Mouse (Mus musculus): Measurements from ENCODE around the gene Tmem129. TPM values are rescaled to one million over a fixed set of nuclear protein-coding genes. Genes with fewer than 3 reads are reported as not detected.

Tmem129 gene
- total RNA-seq, 1 experiment from 2014 or later = 24.8 TPM

DNA sequence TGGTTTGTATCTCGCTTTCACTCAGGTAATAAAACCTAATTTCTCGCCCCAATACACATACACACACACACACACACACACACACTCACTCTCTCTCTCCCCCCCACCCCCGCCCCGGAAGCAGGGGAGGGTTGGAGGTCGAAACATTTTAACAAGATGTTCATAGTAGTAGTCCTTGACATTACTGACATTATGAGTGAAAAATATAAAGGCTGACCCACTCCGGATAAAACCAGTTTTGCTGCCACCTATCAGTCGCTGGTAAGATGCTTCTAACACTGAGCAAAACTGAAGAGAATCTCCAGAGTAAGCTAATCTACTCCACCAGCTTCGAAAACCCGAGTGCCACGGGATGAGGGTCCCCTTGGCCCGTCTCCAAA lies 6.7 kb downstream of the Tmem129 start:
- no peak for ATAC-seq (replicated peaks; ENCODE audit: low read depth, poor library complexity, severe bottlenecking)

DNA sequence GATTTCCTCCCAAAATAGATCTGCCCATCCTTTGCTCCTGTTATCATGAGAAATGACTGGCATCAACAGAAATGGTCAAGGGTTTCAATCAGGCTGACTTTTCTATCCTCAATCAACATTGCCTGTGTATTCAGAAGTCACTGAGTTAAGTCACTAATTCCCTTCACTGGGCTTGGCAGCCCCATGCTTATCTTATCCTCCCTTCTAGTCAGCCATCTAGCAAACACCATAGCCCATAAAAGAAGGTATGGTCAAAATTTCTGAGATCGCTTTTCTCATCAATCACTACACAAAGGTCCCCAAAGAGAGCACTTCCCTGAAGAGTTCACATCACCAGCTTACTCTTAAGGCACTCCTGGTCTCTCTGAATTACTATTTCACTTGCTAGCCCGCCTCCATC lies 7.2 kb downstream of the Tmem129 start:
- no peak for ATAC-seq (replicated peaks; ENCODE audit: low read depth, poor library complexity, severe bottlenecking)

DNA sequence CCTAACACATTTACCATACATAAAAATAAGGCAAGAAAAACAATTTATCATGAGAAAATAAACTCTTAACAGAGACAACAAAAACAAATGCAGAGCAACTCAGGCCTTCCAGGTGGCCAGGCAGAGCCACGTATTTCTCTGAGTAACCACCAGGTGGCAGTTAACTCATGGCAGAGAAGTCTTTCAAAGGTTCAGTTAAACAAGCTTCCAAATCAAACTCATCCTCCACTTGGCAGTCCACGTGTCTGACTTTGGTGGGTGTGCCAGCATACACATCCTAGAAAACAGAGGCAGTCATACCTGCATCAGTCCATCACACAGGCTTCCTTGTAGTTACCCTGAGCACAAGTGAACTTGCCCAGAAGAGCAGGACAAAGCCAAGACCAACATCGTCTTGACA lies 17.6 kb downstream of the Tmem129 start:
- peak; percentile 80 for ATAC-seq (replicated peaks; ENCODE audit: low read depth, poor library complexity, severe bottlenecking)

DNA sequence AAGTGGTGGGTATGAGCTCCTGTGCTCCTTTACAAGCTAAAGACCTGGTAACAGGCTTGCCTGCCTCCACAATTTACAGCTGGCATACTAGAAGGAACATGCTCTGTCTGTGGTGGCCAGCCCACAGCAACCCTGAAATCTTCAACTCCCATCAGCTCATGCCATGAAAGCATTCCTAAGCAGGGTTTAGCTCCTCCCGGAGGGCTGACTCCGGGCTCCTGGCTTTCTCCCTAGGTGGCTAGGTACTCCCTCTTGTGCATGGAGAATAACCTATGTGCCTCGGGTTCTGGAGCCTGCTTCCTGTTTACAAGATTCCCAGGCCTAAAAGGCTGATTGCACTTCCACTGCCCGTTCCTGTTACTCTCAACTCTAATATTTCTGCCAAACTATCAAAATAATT lies 19.4 kb downstream of the Tmem129 start:
- ATAC-seq (replicated peaks; ENCODE audit: low read depth, poor library complexity, severe bottlenecking) = no peak

- ATAC-seq (replicated peaks; ENCODE audit: low read depth, poor library complexity, severe bottlenecking) = no peak
Measured at GRCm38 (mm10) chr5:33637606-33638350, 20.4 kb downstream of the Tmem129 start.

DNA sequence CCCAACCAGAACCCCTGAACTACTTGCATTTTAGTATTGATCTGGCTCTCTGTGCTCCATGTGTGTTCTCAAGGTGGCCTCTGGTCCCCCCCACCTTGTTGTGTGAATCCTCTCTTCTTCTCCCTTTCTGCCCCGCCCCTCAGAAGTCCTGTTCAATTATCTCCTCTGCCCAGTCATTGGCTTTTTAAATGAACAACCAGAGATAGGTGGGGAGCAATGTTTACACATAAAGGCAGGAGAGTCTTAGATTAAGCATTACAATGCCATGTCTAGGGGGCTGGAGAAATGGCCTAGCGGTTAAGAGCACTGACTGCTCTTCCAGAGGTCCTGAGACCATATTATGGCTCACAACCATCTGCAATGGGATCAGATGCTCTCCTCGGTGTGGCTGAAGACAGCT lies 22.9 kb downstream of the Tmem129 start:
- no peak for ATAC-seq (replicated peaks; ENCODE audit: low read depth, poor library complexity, severe bottlenecking)

DNA sequence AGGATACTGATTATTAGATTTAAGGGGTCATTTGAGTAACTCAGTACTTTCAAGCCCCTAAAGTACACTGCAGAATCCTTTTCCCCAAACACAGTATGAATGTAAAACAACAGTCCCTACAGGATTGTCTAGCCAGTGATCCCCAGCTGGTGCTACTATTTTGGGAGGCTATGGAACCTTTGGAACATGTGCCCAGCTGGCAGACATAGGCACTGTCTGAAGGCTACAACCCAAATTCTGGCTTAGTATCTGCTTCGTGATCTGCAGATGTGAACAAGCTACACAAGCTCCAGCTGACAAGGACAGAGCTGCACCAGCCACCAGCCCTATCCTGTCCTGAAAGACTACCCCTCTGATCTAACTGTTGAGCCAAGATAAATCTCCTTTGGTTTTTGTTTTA lies 25.7 kb downstream of the Tmem129 start:
- ATAC-seq (replicated peaks; ENCODE audit: low read depth, poor library complexity, severe bottlenecking) = no peak

DNA sequence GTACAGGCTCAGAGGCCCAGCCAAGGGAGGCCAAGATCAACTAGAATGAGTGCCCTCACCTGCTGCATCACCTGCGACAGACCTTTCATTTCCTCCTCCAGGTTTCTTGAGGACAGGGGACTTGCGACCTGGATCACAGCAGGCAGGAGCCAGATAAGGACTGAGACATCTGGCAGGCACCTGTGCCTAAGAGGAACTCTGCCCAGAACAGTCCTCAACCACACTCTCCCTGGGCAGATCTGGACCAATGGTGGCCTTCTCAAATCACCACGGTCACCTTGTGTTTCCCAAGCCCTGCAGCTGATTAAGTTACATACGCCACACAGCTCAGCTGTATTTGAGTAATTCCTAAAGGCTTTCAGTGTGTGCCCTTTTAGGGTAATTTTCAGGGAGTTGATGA lies 27.6 kb downstream of the Tmem129 start:
- ATAC-seq (replicated peaks; ENCODE audit: low read depth, poor library complexity, severe bottlenecking) = no peak

GRCm38 (mm10) chr5:33630061-33630460 lies 28.2 kb downstream of the Tmem129 start:
- no peak for ATAC-seq (replicated peaks; ENCODE audit: low read depth, poor library complexity, severe bottlenecking)

DNA sequence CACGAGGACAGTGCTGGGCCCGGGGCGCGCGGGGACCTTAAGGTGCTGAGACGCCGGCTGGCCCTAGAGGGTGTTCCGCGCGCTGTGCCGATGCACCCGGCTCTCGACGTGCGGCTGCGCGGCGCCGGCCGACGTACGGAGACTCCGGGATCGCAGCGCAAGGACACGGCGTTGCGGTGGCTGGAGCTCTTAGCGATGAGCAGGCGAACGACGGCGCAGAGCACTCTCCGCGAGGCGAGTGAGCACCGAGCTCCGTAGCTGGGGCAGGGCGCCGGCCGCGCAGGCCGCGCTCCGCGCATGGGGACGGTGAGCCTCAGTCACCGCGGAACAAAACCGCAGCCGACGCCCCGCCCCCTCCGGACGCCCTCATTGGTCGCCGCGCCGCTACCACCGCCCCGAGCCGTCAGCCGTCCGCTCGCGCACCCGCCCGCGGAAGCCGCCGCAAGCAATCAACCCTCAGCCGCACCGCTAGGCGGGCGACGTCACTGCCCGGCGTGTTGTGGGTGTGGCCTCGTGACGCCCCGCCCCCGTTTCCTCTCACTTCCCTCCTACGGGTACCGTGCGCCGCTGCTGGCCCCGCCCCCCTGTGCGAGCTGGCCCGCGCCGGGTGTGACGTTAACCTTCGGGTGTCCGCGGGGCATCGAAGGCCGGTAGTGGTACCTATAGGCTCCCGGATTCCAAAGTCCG lies 28.8 kb downstream of the Tmem129 start, which contains the start of the genes Fam53a and Gm9903:
Gene Fam53a, minus strand, starts transcription at position 335 of the 687 bp plus-strand sequence.
Gene Gm9903, plus strand, starts transcription at position 625 of the 687 bp plus-strand sequence.
- ATAC-seq (replicated peaks; ENCODE audit: low read depth, poor library complexity, severe bottlenecking) = peak; percentile 89

- ATAC-seq (replicated peaks; ENCODE audit: low read depth, poor library complexity, severe bottlenecking) = peak; percentile 10; the same call in 1 of the 2 replicates
Measured at GRCm38 (mm10) chr5:33628820-33629300, 29.4 kb downstream of the Tmem129 start.

DNA sequence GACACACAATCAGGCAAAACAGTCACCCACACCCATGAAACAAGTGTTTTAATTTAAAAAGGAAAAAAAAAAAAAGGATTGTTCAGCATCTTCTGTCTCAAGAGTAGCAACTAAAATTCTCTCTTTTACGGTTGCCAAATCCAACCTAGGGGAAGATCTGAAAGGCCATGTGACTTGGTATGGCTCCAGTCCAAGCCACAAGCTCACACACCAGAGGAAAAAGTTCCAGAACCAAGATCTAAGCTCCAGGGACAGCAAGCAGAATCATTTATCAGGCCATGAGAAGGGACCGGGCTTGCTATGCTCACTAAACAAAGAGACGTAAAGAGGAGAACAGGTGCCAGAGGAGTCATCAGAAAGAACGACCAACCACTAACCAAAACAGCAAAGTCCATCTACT lies 30.2 kb downstream of the Tmem129 start:
- no peak for ATAC-seq (replicated peaks; ENCODE audit: low read depth, poor library complexity, severe bottlenecking)

- ATAC-seq (replicated peaks; ENCODE audit: low read depth, poor library complexity, severe bottlenecking) = no peak
Measured at GRCm38 (mm10) chr5:33623766-33624165, 34.5 kb downstream of the Tmem129 start.

- ATAC-seq (replicated peaks; ENCODE audit: low read depth, poor library complexity, severe bottlenecking) = no peak
Measured at GRCm38 (mm10) chr5:33622671-33623070, 35.5 kb downstream of the Tmem129 start.

DNA sequence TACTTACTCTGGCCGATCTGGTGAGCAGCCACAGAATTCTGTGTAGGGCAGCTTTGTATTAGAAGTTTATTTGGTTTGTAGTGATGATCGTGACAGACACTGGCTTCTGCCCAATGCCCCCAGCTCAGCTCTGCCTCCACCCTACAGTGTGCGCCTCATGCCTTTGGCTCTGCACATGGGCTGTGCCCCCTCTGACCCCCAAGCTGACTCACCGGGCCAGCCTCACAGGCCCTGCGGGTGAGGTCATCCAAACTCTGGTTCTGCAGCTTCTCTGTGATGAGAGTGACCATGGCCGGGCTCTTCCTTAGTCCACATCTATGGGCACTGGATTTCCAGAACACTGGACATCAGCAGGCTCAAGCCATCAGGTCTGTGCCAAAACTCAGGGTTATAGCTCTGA lies 43.8 kb downstream of the Tmem129 start:
- ATAC-seq (replicated peaks; ENCODE audit: low read depth, poor library complexity, severe bottlenecking) = no peak

- ATAC-seq (replicated peaks; ENCODE audit: low read depth, poor library complexity, severe bottlenecking) = no peak
Measured at GRCm38 (mm10) chr5:33611795-33612194, 46.4 kb downstream of the Tmem129 start.

GRCm38 (mm10) chr5:33609226-33609625 lies 49.0 kb downstream of the Tmem129 start:
- ATAC-seq (replicated peaks; ENCODE audit: low read depth, poor library complexity, severe bottlenecking) = no peak

DNA sequence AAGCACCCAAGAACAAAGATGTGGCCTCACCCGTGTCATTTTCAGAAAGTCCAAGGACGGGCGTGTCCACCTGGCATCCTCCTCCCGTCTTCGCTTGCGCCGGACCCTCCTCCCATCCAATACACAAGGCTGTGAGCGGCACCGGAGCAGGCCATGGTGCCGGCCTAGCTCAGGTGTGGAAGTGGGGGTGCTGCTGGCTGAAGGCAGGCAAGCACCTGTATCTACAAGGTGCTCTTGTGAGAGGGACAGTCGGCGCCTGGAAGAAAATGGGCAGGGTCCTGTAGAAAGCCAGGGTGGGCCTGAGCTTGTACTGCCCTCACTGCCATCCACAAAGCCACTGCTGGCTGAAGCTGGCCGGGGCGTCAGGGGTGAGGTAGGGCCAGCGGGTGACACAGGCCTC lies 50.8 kb downstream of the Tmem129 start:
- no peak for ATAC-seq (replicated peaks; ENCODE audit: low read depth, poor library complexity, severe bottlenecking)

- no peak for ATAC-seq (replicated peaks; ENCODE audit: low read depth, poor library complexity, severe bottlenecking)
Measured at GRCm38 (mm10) chr5:33606631-33607030, 51.6 kb downstream of the Tmem129 start.

GRCm38 (mm10) chr5:33605314-33605713 lies 52.9 kb downstream of the Tmem129 start:
- ATAC-seq (replicated peaks; ENCODE audit: low read depth, poor library complexity, severe bottlenecking) = no peak

Measured in common myeloid progenitor, adult 5-6 weeks (primary cell).